Mouse (Mus musculus) c-Kit-positive CD71-positive TER-119-negative erythroid progenitor cells, embryonic 14.5 days (primary cell): ENCODE measurements around the gene Kcnj14.

ENCODE experiments used
- DNase-seq: peaks from one replicate; pipeline ENCODE4 v3.0.0-alpha.2; 2013; ENCODE audit warnings: low read depth

The Kcnj14 gene

GRCm38 (mm10) chr7:45824598-45824997 lies at the start of gene Kcnj14:
Gene Kcnj14, minus strand, starts transcription at chr7:45824782.
- no peak for DNase-seq

DNA sequence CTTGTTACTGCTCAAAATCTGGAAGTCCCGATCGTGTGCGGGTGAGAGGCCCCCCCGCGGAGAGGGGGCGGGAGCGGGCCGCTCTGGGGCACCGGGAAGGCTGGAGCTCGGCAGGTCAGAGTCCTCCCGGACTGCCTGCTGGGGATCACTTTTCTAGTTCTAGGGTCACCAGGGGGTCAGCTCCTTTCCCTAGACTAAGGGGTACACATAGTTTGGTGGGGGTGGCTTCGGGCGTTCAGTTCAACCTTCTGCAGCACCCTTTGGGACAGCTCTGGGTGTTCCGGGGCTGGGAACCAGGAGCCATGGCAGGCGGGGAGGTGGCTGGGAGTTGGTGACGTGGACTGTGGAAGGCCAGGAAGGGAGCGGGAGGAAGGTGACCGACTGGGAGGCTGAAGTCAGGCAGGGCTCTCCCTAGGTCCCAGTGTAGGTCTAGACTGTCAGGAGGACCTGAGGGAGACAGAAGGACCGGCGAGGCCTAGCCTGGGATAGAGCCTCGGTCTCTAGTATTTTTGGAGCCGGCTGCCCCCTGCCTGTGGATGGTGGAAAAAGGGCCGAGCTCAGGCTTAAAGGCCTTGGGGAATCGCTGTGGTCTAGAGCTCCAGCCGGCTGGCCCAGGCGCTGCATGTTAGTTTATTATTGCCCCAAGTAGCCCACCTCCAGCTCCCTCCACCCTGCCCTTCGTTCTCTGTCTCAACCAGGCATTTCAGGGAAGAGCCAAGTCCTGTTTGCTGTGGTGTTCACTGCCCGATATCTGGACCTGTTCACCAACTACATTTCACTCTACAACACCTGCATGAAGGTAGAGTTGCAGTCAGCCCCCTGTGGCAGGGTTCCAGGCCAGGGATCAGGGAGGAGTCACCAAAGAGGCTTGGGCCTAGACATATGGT lies 48.7 kb upstream of the Kcnj14 start:
- DNase-seq, result peak; percentile 44

DNA sequence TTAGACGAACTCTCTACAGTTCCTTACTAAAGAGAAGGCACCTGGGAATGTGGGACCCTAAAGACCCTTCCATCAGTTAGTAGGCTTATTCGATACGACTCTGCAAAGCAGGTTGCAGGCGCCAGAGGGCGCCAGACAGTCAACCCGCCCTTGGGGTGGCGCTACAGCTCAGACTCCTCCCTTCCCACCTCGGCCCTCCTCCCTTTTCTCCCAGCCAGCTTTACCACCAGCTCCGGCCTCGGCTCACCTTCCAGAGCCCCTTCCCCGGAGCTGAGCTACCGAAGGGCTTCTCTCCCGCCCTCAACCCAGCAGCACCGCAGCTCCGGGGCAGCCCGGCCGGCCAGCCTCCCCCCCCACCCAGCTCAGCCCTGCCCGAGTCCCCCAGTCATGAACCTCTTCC lies 48.0 kb upstream of the Kcnj14 start, which contains the start of gene Kdelr1:
TSS of gene Kdelr1 (plus strand) at position 149 of the 400 bp plus-strand sequence.
- DNase-seq, result peak; percentile 82

DNA sequence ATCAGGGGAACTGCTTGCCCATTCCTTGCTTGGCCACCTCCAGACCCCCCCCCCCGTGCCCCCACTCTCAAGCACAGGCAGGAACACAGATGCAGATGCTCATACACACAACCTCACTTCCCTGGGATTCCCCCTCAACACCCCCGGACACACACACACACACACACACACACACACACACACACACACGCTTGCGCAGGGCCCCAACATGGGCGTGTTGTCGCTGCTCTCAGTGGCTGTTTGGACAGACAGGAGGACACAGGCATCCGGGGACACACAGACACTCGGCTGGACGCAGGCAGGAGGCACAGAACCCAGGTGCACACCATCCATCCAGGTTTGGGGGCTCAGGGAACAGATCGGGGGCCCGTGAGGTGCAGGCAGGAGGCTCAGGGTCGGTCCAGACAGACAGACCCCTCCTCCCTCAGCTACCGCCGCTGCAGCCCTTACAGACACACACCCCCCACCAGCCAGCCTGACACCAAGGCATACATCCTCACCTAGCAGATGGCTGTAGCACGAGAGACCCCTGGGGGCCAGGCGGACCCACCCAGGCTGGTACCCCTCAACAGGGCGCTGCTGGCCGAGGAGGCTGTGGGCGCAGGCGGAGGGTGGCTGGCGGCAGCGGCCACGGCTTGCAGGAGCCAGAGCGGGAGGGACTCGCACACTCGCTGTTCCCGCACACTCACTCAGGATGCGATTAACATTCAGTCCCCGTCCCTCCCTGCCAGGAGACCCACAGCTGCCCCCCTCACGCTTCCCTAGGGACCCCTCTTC lies 45.9 kb upstream of the Kcnj14 start:
- DNase-seq, result no peak

- DNase-seq, result no peak
These were observed 45.2 kb upstream of the Kcnj14 start for GRCm38 (mm10) chr7:45869787-45870186.

GRCm38 (mm10) chr7:45869107-45869670 lies 44.6 kb upstream of the Kcnj14 start:
- no peak for DNase-seq

DNA sequence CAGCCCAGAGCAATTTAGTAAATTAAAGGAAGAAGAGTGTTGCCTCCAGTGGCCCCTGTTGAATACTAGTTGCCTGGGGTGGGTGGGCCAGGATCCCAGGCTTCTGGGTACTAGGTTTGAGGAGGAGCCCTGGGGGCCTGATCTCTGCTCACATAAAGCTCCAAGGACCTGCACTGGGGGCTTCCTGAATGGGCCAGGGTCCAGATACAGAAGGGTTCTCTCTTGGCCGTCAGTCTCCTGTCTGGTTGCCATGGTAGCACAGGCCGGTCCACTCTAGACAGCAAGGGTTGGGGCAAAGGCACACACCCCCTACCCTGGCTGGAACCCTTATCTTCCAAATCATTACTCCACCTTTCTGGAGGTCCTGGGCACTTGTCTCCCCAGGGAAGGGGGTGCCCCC lies 43.3 kb upstream of the Kcnj14 start:
- no peak for DNase-seq

DNA sequence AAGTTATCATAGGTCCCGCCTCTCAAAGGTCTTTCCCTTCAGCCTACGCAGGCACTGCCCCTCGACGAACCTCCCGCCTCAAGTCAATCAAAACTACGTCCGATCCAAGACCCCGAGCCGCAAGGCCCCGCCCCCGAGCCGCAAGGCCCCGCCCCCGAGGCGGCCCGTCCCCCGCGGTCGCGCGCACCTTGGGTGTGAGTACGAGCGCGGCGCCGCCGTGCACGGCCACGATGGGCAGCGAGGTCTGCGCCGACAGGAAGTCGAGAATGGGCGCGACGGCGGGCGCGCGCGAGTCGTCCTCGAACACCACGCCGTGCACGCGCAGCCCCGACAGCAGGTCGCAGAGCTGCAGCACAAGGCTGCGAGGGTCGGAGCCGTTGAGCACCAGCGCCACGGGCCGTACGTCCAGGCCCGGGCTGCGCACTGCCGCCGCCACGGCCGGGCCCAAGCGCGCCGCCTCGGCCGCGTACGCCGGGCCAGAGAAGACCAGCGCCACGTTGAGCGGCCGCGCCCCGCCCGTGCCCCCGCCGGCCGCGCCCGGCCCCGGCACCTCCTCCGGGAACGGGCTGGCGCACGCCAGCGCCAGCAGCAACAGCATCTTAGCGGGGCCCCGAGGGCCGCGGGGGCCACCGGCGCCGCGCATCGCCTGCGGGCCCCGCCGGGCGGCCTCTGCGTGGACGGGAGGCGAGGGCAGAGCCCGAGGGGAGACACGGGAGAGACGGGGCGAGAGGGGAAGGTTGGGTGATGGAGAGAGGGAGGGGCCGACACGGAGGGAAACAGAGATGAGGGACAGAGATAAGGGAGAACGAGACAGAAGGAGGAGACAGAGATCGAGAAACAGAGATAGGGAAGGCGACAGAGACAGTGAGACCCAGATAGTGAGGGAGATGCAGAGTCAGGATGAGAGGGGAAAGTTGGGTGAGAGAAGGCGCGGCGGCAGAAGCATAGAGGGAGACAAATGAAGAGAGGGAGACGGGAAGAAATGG lies 41.6 kb upstream of the Kcnj14 start:
- DNase-seq, result peak; percentile 56

- no peak for DNase-seq
These were observed 39.9 kb upstream of the Kcnj14 start for GRCm38 (mm10) chr7:45864435-45864834.

- DNase-seq, result no peak
These were observed 38.2 kb upstream of the Kcnj14 start for GRCm38 (mm10) chr7:45862804-45863203.

GRCm38 (mm10) chr7:45859008-45859407 lies 34.4 kb upstream of the Kcnj14 start:
- no peak for DNase-seq

DNA sequence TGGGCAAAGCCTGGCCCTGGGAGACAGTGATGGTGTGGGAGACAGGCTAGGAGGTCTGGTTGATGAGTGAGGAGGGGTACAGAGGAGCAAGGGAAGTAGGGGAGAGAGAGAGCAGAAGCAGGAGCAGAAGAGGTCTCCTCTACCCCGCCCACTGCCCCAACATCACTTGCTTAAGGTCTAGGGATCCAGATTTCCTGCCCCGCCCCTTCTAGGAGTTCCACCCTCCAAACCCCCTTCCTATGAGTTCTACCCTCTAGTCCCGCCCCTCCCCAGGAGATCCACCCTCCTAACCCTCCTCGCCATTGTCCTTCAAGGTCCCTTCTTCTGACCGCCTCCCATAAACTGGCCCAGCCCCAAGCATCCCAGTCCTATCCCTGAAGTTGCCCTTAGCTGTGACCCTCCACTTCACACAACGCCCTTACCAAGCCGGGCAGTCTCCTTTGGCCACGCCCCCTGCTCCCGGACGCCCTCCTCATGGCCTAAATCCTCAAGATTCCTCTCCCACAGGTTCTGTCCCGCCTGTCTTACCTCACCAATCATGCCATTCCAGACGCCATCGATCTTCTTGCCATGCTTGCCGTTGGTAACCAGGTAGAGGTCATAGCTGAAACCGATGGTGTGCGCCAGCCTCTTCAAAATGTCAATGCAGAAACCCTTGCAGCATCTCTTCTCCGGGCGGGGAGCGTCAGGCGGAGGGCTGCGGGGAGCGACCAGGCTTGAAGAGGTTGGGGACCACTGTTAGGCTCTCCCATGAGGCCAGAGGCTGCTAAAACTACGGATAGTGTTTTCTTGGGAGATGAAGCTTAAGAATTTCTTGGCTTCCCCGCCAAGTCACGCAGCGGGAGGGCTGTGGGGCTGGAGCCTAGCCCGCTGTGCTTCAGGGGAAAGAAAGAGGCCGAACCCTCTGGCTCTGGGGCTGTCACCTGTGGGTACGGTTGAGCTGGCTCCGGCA lies 32.6 kb upstream of the Kcnj14 start:
- no peak for DNase-seq

GRCm38 (mm10) chr7:45853089-45853488 lies 28.5 kb upstream of the Kcnj14 start:
- DNase-seq, result no peak

DNA sequence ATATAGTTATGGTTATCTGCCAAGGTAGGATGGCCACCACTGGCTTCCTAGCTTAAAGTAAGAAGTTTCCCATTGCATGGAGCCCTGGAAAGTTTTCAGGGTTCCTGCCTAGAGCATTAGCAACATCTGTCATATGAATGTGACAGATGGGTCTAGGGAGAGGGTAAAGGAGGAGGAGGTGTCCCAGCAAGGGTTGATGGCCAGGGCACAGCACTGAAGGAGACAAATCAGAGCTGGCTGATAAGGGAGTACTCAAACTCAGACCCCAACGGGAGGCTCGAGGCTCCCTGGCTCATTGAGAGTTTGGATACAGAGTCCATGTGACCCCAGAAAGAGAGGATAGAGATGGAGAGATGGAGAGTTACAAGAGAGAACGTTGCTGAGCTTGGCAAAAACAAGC lies 26.1 kb upstream of the Kcnj14 start:
- DNase-seq, result no peak

DNA sequence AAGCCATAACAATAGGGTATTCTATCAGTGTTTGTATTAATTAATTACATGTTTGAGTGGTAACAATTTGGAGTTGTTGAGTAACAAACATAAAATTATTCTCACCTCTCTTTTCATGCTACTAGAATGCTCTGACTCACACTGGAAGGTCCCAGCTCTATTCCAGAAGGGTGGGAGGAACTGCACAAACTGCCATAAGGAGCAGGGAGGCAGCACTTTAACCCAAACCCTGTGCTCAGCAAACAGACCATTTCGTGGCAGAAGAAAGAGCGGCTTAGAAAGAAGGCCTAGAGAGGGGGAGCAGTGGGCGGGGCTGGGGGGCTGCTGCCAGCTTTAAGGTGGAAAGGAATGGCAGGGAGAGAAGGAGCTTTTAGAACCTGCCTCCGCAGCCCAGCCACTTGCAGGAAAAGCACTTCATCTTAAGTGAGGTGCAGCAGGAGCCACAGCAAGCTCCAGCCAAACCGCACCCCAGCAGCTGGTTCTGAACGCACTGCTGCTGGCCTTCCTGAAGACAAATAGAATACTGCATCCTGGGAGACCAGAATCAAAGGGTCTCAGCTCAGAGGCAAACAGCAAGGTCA lies 24.0 kb upstream of the Kcnj14 start:
- DNase-seq, result no peak

GRCm38 (mm10) chr7:45842950-45843744 lies 18.6 kb upstream of the Kcnj14 start:
- no peak for DNase-seq

DNA sequence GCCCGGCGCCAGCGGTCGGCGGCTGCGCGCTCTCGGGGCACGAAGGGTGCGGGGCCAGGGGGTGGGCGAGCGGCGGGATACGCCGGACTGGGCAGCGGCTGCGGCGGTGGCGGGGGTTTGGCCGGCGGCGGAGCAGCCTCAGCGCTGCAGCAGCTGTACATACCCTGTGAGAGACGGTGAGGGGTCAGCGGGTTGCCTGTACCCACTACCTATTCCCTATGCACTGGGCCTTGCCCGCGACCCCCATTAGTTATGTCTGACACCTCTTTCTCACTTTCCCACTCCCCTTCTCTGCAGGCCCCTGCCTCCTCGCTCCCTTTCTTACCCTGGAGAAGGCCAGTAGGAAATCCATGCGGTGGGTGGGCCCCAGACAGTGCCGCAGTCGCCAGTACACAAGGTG lies 9.3 kb upstream of the Kcnj14 start:
- DNase-seq, result no peak

DNA sequence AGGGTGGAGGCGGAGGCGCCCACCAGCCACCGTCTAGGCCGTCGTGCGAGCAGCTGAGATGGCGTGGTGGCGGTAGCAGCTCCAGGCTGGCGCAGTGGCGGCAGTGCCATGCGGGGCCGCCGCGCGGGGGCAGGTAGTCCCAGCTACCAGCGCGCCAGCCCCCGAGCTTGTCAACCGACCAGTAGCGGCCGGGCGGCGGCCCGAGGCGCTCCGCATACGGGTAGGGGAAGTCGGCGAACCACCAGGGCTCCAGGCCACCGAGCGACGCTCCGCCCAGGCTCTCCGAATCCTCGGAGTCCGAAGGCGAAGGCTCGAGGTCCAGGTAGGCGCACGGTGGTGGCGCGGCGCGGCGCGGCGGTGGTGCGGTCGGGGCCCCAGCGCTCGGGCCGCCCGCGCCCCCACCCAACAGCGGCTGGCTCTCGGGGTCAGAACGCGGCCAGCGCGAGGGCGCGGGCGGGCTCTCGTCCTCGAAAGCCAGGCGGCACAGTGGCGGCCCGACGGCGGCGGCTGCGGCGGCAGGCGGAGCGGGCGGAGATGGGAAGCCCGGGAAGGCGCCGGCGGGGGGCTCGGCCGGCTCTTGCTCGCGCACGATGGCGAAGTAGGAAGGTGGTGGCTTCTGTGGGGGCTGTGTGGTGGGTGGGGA lies 8.7 kb upstream of the Kcnj14 start:
- DNase-seq, result no peak

- DNase-seq, result no peak
These were observed 7.8 kb upstream of the Kcnj14 start for GRCm38 (mm10) chr7:45832428-45832827.
